14 mouse cellular contexts compared by ENCODE assay signal in the genomic region with DNA sequence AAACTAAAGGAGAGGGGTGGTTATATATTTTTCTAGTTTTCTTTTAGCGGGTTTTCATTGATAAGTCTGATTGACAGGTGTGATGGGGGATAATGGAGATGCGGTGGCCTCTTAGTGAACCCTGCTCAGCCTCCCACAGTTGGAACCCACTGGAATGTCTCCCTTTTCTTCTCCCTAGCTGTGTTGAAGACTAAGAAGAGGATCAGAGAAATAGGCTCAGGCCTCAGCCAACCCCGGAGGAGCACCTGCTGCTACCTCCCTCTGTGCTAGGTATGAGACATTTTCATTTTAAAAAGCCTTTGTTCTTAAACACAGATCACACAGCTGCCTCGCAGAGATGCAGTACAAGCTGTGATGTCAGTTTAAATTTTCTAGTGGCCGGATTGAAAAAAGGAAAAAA.
DNase-seq lines count a peak whose midpoint lies in the region; ATAC-seq and TF ChIP-seq lines count a peak whose summit lies in the region.
"Had no signal": no experiment of that assay in that cellular context is flagged by ENCODE, and none has a peak within 500 bp of the region (broad histone marks: within the 10 kb centered on the region; RNA-seq: fewer than 3 reads in every experiment).

No protein-coding gene starts in this region.

- no peak overlapping the region for H3K9ac ChIP-seq in hindbrain, embryonic 13.5 days
- H3K9ac ChIP-seq in hindbrain, embryonic 12.5 days, result no peak overlapping the region
- H3K9ac ChIP-seq in midbrain, postnatal 0 days (replicated peaks; ENCODE audit: low read length, poor library complexity, severe bottlenecking), result no peak overlapping the region
- H3K9ac ChIP-seq in intestine, embryonic 16.5 days (ENCODE audit: low read depth, low read length), result no peak overlapping the region
- H3K9ac ChIP-seq: liver, embryonic 12.5 days had no signal

- peaks cover 50% of the 10 kb centered on the region for H3K4me1 ChIP-seq in hindbrain, embryonic 13.5 days (replicated peaks)
- H3K4me1 ChIP-seq in hindbrain, embryonic 12.5 days, result peaks cover 25% of the 10 kb centered on the region
- H3K4me1 ChIP-seq in midbrain, embryonic 10.5 days, result peaks cover 51% of the 10 kb centered on the region
- H3K4me1 ChIP-seq in midbrain, postnatal 0 days (ENCODE audit: insufficient read depth, low read length), result peaks cover 6% of the 10 kb centered on the region; the same call in 1 of the 2 replicates
- peaks cover 31% of the 10 kb centered on the region for H3K4me1 ChIP-seq in intestine, embryonic 16.5 days (ENCODE audit: control insufficient read depth, insufficient read depth, low read length)
- H3K4me1 ChIP-seq: liver, embryonic 12.5 days had no signal

- ATAC-seq in hindbrain, embryonic 13.5 days (ENCODE audit: low FRiP score), result no peak
- ATAC-seq in hindbrain, embryonic 12.5 days (ENCODE audit: low FRiP score), result no peak
- ATAC-seq in midbrain, postnatal 0 days (ENCODE audit: low FRiP score), result no peak
- ATAC-seq in intestine, embryonic 16.5 days, result no peak
- ATAC-seq in cerebellum, adult (ENCODE audit: insufficient number of reproducible peaks, low FRiP score, low TSS enrichment), result no peak
- ATAC-seq: liver, embryonic 12.5 days had no signal

- H3K27me3 ChIP-seq in hindbrain, embryonic 13.5 days, result no peaks in the 10 kb centered on the region
- no peaks in the 10 kb centered on the region for H3K27me3 ChIP-seq in hindbrain, embryonic 12.5 days
- no peaks in the 10 kb centered on the region for H3K27me3 ChIP-seq in midbrain, embryonic 10.5 days (ENCODE audit: low read depth, poor library complexity, severe bottlenecking)
- no peaks in the 10 kb centered on the region for H3K27me3 ChIP-seq in midbrain, postnatal 0 days (ENCODE audit: insufficient read depth, low read length)
- H3K27me3 ChIP-seq in intestine, embryonic 16.5 days (replicated peaks; ENCODE audit: control insufficient read depth, insufficient read depth, low read length), result no peaks in the 10 kb centered on the region
- H3K27me3 ChIP-seq: liver, embryonic 12.5 days had no signal

- no peaks in the 10 kb centered on the region; the same call in 1 of the 2 replicates for H3K36me3 ChIP-seq in hindbrain, embryonic 13.5 days
- H3K36me3 ChIP-seq in hindbrain, embryonic 12.5 days, result no peaks in the 10 kb centered on the region
- H3K36me3 ChIP-seq in midbrain, embryonic 10.5 days, result peaks cover 13% of the 10 kb centered on the region; the same call in 1 of the 2 replicates
- no peaks in the 10 kb centered on the region for H3K36me3 ChIP-seq in midbrain, postnatal 0 days (ENCODE audit: insufficient read depth, low read length)
- H3K36me3 ChIP-seq in intestine, embryonic 16.5 days (ENCODE audit: control insufficient read depth, insufficient read depth, low read length), result no peaks in the 10 kb centered on the region
- H3K36me3 ChIP-seq: liver, embryonic 12.5 days had no signal

- H3K4me2 ChIP-seq in hindbrain, embryonic 13.5 days, result no peak overlapping the region
- no peak overlapping the region for H3K4me2 ChIP-seq in hindbrain, embryonic 12.5 days (replicated peaks)
- no peak overlapping the region for H3K4me2 ChIP-seq in midbrain, postnatal 0 days (ENCODE audit: low read depth, low read length, poor library complexity, severe bottlenecking)
- H3K4me2 ChIP-seq in intestine, embryonic 16.5 days (ENCODE audit: low read depth, low read length), result no peak overlapping the region
- H3K4me2 ChIP-seq: liver, embryonic 12.5 days had no signal

- no peak for TF ChIP-seq CTCF in midbrain, postnatal 0 days (IDR thresholded peaks at IDR 0.05)

- WGBS in hindbrain, embryonic 13.5 days, result 26% methylated on average over 5 of the region's 5 CpGs
- 19% methylated on average over 5 of the region's 5 CpGs for WGBS in hindbrain, embryonic 12.5 days
- WGBS in midbrain, embryonic 10.5 days, result 24% methylated on average over 5 of the region's 5 CpGs
- 16% methylated on average over 5 of the region's 5 CpGs for WGBS in midbrain, postnatal 0 days
- 49% methylated on average over 5 of the region's 5 CpGs for WGBS in intestine, embryonic 16.5 days

- no peak overlapping the region for H3K4me3 ChIP-seq in hindbrain, embryonic 13.5 days
- no peak overlapping the region for H3K4me3 ChIP-seq in hindbrain, embryonic 12.5 days
- no peak overlapping the region for H3K4me3 ChIP-seq in midbrain, embryonic 10.5 days
- H3K4me3 ChIP-seq in midbrain, postnatal 0 days (ENCODE audit: low read depth, low read length), result no peak overlapping the region
- H3K4me3 ChIP-seq in intestine, embryonic 16.5 days (ENCODE audit: low read length), result no peak overlapping the region
- H3K4me3 ChIP-seq: liver, embryonic 12.5 days had no signal

- DNase-seq in midbrain, embryonic 10.5 days (ENCODE audit: low spot score), result no peak
- no peak for DNase-seq in midbrain, postnatal 0 days (ENCODE audit: low spot score)
- no peak for DNase-seq in right cerebral cortex, postnatal 36 days (ENCODE audit: low spot score in 2 of 2)
- no peak for DNase-seq in urinary bladder, postnatal 4 days (ENCODE audit: low spot score in 2 of 2)
- DNase-seq: B cell, adult 2 months; cerebellum, adult 2 months; embryo, embryonic 11 days; gastrocnemius, postnatal 14 days had no signal

- H3K9me3 ChIP-seq in hindbrain, embryonic 13.5 days, result no peaks in the 10 kb centered on the region
- no peaks in the 10 kb centered on the region for H3K9me3 ChIP-seq in hindbrain, embryonic 12.5 days (replicated peaks)
- H3K9me3 ChIP-seq in midbrain, embryonic 10.5 days (replicated peaks), result no peaks in the 10 kb centered on the region
- no peaks in the 10 kb centered on the region for H3K9me3 ChIP-seq in midbrain, postnatal 0 days (ENCODE audit: low read length)
- no peaks in the 10 kb centered on the region for H3K9me3 ChIP-seq in intestine, embryonic 16.5 days (ENCODE audit: control insufficient read depth, low read length)
- H3K9me3 ChIP-seq: liver, embryonic 12.5 days had no signal

- H3K27ac ChIP-seq in hindbrain, embryonic 13.5 days, result peak overlapping the region; percentile 52; the same call in 1 of the 2 replicates
- no peak overlapping the region for H3K27ac ChIP-seq in hindbrain, embryonic 12.5 days
- 0 out of 2 replicates have a peak overlapping the region, but pooled peaks have one; percentile 49 for H3K27ac ChIP-seq in midbrain, embryonic 10.5 days (replicated peaks)
- H3K27ac ChIP-seq in midbrain, postnatal 0 days (ENCODE audit: low read depth, low read length), result no peak overlapping the region
- H3K27ac ChIP-seq in intestine, embryonic 16.5 days (ENCODE audit: low read length), result peak overlapping the region; percentile 71
- H3K27ac ChIP-seq: liver, embryonic 12.5 days; macrophage had no signal

Comparison
In these comparisons a context has a peak if more than half of its experiments do, and no peak if none do; other contexts are left out.
1. H3K27ac ChIP-seq: peak in hindbrain, embryonic 13.5 days (single experiment), midbrain, embryonic 10.5 days (single experiment) and intestine, embryonic 16.5 days (single experiment); none in hindbrain, embryonic 12.5 days (single experiment) and midbrain, postnatal 0 days (single experiment).